14 mouse cellular contexts compared by ENCODE assay signal in the genomic region with DNA sequence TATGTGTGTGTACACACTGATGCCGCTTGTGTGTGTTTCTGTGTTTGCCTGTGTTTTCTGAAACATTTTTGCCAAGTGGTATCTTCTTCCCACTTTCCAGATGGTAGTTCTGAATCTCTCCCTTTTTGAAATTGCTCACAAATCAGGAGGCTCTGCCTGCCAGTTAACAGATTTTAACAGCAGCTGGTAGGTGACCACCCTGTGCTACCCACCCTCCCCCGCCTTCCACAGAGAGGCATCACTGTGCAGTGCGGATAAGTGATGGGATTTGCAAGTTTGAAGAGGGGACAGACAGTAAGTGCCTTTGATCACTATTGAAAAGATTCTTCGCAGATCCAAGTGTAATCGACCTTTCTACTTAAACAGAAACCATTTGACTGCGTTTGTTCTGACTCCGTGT.
DNase-seq lines count a peak whose midpoint lies in the region; ATAC-seq and TF ChIP-seq lines count a peak whose summit lies in the region.
"Had no signal": no experiment of that assay in that cellular context is flagged by ENCODE, and none has a peak within 500 bp of the region (broad histone marks: within the 10 kb centered on the region; RNA-seq: fewer than 3 reads in every experiment).

No protein-coding gene starts in this region.

- no peak overlapping the region for H3K4me3 ChIP-seq in midbrain, embryonic 12.5 days
- no peak overlapping the region for H3K4me3 ChIP-seq in midbrain, embryonic 15.5 days
- H3K4me3 ChIP-seq in kidney, adult 2 months (ENCODE audit: insufficient read depth, low read depth, low read length), result no peak overlapping the region
- H3K4me3 ChIP-seq: erythroblast, embryonic 14.5 days; limb, embryonic 12.5 days had no signal

- H3K9me3 ChIP-seq in midbrain, embryonic 12.5 days, result no peaks in the 10 kb centered on the region
- no peaks in the 10 kb centered on the region for H3K9me3 ChIP-seq in midbrain, embryonic 15.5 days

- TF ChIP-seq POLR2A in kidney, adult 2 months (IDR thresholded peaks at IDR 0.05; ENCODE audit: low read depth, low read length), result no peak

- H3K27me3 ChIP-seq in midbrain, embryonic 12.5 days, result no peaks in the 10 kb centered on the region
- no peaks in the 10 kb centered on the region for H3K27me3 ChIP-seq in midbrain, embryonic 15.5 days (replicated peaks)
- no peaks in the 10 kb centered on the region for H3K27me3 ChIP-seq in kidney, adult 2 months (replicated peaks; ENCODE audit: control insufficient read depth, insufficient read depth, low read length)
- H3K27me3 ChIP-seq: limb, embryonic 12.5 days had no signal

- 28% methylated on average over 7 of the region's 7 CpGs for WGBS in midbrain, embryonic 12.5 days
- 21% methylated on average over 7 of the region's 7 CpGs for WGBS in midbrain, embryonic 15.5 days
- 68% methylated on average over 7 of the region's 7 CpGs for WGBS in kidney, adult 2 months

- peak; percentile 52 to 76 for DNase-seq in cerebellum, postnatal 10 days
- no peak for DNase-seq in cerebellum, adult 18-20 months
- peak; percentile 42 to 44 for DNase-seq in left cerebral cortex, postnatal 10 days (ENCODE audit: extremely low spot score in 1 of 2, low spot score in 2 of 2)
- DNase-seq in right cerebral cortex, postnatal 36 days (ENCODE audit: low spot score in 2 of 2), result peak; percentile 14 to 31
- no peak for DNase-seq in kidney, adult 2 months
- no peak for DNase-seq in ovary, postnatal 10 days (ENCODE audit: low spot score)
- DNase-seq: cerebellum, postnatal 36 days; heart, adult 18-20 months; kidney, adult 11 months; lung, embryonic 14.5 days had no signal

- TF ChIP-seq CTCF in kidney, adult 2 months (conservative IDR thresholded peaks at IDR 0.05; ENCODE audit: insufficient read depth, insufficient read length, low read depth, low read length), result no peak

- H3K4me1 ChIP-seq in midbrain, embryonic 12.5 days, result peaks cover 3% of the 10 kb centered on the region; the same call in 1 of the 2 replicates
- H3K4me1 ChIP-seq in midbrain, embryonic 15.5 days, result no peaks in the 10 kb centered on the region
- no peaks in the 10 kb centered on the region for H3K4me1 ChIP-seq in kidney, adult 2 months (ENCODE audit: control insufficient read depth, insufficient read depth, low read length)
- H3K4me1 ChIP-seq: limb, embryonic 12.5 days had no signal

- H3K4me2 ChIP-seq in midbrain, embryonic 12.5 days (replicated peaks), result no peak overlapping the region
- no peak overlapping the region for H3K4me2 ChIP-seq in midbrain, embryonic 15.5 days
- H3K4me2 ChIP-seq: limb, embryonic 12.5 days; lung, embryonic 14.5 days had no signal

- no peak overlapping the region for H3K9ac ChIP-seq in midbrain, embryonic 12.5 days (replicated peaks)
- H3K9ac ChIP-seq in midbrain, embryonic 15.5 days, result no peak overlapping the region
- H3K9ac ChIP-seq: limb, embryonic 12.5 days; lung, embryonic 14.5 days had no signal

- H3K36me3 ChIP-seq in midbrain, embryonic 12.5 days, result no peaks in the 10 kb centered on the region
- no peaks in the 10 kb centered on the region for H3K36me3 ChIP-seq in midbrain, embryonic 15.5 days (replicated peaks)
- no peaks in the 10 kb centered on the region for H3K36me3 ChIP-seq in kidney, adult 2 months (ENCODE audit: control insufficient read depth, insufficient read depth, low read length)
- H3K36me3 ChIP-seq: limb, embryonic 12.5 days had no signal

- ATAC-seq in midbrain, embryonic 12.5 days (ENCODE audit: low FRiP score, low read depth), result peak; percentile 75
- ATAC-seq in midbrain, embryonic 15.5 days (replicated peaks), result no peak; the same call in 1 of the 2 replicates

- intact Hi-C loops in left cerebral cortex, postnatal 10 days (cut with DNase I), result no loop called here

- H3K27ac ChIP-seq in midbrain, embryonic 12.5 days (replicated peaks), result no peak overlapping the region
- no peak overlapping the region for H3K27ac ChIP-seq in midbrain, embryonic 15.5 days
- no peak overlapping the region for H3K27ac ChIP-seq in kidney, adult 2 months (ENCODE audit: insufficient read depth, low read depth, low read length)
- H3K27ac ChIP-seq: limb, embryonic 12.5 days had no signal

Comparison
In these comparisons a context has a peak if more than half of its experiments do, and no peak if none do; other contexts are left out.
1. DNase-seq: peak in cerebellum, postnatal 10 days (2 of 2), left cerebral cortex, postnatal 10 days (2 of 2) and right cerebral cortex, postnatal 36 days (2 of 2); none in cerebellum, adult 18-20 months (0 of 2), kidney, adult 2 months (single experiment) and ovary, postnatal 10 days (single experiment).